Mouse (Mus musculus): ENCODE data around the gene Nostrin. TPM values are rescaled to one million over a fixed set of nuclear protein-coding genes. Genes with fewer than 3 reads are reported as not detected.

Nostrin gene
- total RNA-seq, 2 experiments from 2014 or later = 1.2 to 2.1 TPM

DNA sequence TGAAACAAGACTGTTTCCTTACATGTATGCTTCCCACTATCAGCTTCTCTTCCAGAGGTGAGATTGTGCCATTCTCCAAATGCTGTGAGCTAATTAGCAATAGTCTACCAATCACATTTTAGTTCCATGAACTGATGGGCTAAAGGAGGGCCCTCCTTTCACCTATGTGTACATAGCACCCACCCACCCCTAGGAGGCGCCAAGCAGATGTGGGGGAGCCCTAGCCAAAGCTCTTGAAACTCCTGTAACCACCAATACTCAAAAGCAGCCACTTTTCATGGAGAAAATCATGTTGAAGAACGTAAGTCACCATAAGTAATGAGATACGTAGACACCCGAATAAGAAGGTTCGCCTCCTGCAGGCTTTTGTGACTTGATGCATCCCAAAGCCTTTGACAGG, 23.0 kb upstream of the Nostrin start:
- intact Hi-C loops (cut with DNase I) = no loop called here
- Histone ChIP-seq H3K27ac (no peak overlapping the region), H3K4me3 (no peak overlapping the region)
- DNase-seq = no peak
- peak; percentile 51 for TF ChIP-seq CTCF (IDR thresholded peaks at IDR 0.05)

DNA sequence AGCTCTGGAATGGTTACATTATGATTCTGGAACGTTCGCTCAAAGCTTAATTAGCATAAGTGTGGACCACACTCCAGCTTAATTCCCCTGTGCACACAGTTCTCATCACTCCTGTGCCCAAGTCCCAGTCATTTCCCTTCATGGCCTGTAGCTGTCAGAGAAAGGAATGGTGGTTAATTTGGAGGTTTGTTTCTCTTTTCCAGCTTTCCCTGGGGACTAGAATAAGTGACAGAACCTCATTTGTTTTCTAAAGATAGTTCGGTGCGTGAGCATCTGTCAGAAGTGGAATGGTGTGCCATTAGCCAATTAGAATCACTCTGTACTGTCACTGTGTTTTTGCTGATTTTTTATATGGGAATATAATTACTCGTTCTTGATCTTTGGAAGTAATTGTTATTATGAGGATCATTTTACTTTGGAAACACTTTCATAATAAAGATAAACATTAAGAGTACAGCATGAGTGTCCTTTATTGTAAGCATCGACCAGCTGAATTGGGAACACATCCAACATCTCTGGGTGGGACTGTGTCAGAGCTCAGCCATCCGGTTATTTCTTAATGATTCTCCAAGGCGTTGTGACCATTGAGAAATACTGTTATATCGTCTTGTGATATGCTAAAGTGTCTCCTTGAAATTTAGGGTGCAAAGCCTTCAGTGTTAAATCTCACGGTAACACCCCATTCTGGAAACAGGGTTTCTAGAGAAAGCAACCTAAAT, 21.6 kb upstream of the Nostrin start:
- DNase-seq = no peak
- intact Hi-C loops (cut with DNase I) = no loop called here
- no peak overlapping the region for H3K4me3 ChIP-seq

DNA sequence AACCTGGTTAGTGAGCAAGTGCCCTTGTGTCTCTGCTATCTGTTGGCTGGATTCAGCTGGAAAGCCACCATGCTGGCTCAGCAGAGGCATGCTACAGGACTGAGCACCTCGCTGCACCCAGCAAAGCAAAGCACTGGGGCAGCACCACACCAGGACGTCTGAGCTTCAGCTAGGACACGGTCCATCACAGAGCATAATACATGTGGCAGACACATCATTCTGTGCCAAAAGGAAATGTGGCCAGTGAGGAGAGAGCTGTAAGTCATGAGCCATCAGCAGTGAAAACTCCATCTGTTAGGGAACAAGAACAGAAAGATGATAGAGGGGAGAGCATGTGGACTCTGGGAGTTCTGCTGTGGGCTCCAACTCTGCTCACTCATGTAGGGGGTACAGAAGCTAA, 19.7 kb upstream of the Nostrin start:
- DNase-seq = no peak
- H3K27ac ChIP-seq = no peak overlapping the region
- no peak for TF ChIP-seq CTCF (IDR thresholded peaks at IDR 0.05)
- no peak overlapping the region for H3K4me3 ChIP-seq
- intact Hi-C loops (cut with DNase I) = no loop called here

More for the DNA sequence above, 21.6 kb upstream of the Nostrin start:
- no peak overlapping the region for H3K27ac ChIP-seq
- TF ChIP-seq CTCF (IDR thresholded peaks at IDR 0.05) = no peak

DNA sequence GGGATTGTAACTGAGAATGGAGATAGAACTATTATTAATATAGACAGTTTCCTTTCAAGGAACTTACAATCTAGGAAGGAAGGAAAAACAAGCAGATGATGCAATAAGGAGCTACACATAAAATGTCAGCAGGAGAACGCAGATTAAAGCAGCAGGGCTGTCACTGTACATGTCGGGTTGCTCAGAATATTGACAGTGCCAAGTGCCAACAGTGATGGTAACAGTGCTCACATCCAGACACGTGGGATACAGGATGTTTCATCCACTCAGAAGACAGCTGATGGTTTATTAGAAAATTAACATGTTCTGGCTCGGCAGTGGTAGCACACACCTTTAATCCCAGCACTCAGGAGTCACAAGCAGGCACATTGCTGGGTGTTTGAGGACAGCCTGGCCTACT, 18.8 kb upstream of the Nostrin start:
- no peak overlapping the region for H3K4me3 ChIP-seq
- intact Hi-C loops (cut with DNase I) = no loop called here
- no peak for DNase-seq
- TF ChIP-seq CTCF (IDR thresholded peaks at IDR 0.05) = no peak
- no peak overlapping the region for H3K27ac ChIP-seq

DNA sequence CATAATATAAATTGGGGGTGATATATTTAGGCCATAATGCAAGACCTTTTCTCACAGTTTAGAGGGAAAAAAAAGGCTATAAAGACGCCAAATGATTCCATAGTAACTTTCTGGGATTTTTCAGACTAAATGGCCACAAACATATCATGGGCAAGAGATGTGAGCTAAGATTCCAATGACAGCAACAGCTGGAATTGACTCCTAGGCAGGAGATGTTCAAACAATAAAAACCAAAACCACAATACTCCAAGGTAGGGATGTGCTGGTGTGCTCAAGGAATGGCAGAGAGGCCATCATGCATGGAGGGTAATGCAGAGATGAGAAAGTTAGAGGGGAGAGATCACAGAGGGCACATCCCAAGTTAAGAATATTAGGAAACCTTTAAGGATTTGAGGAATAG, 16.6 kb upstream of the Nostrin start:
- no peak overlapping the region for H3K27ac ChIP-seq
- intact Hi-C loops (cut with DNase I) = no loop called here
- H3K4me3 ChIP-seq = no peak overlapping the region
- DNase-seq = no peak
- TF ChIP-seq CTCF (IDR thresholded peaks at IDR 0.05) = no peak

DNA sequence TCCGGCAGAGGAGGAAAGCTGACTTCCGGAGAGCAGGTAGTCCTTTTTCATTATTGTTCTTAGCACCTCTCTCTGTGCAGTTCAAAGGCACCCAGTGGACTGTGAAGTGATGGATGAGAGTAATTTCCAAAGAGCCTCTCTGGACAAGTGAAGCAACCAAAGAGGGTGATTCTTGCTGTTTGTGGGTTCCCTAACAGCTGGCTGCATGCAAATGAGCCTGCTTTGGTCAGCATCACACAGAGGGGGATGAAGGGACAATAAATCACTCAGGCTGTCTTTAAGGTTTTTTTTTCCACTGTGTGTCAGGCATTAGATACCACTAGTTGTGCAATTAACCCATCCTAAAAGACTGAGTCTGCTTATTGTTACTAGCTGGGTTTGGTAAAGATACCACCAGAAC, 15.9 kb upstream of the Nostrin start:
- intact Hi-C loops (cut with DNase I) = no loop called here
- no peak for DNase-seq
- Histone ChIP-seq H3K4me3 (no peak overlapping the region), H3K27ac (no peak overlapping the region)
- no peak for TF ChIP-seq CTCF (IDR thresholded peaks at IDR 0.05)

DNA sequence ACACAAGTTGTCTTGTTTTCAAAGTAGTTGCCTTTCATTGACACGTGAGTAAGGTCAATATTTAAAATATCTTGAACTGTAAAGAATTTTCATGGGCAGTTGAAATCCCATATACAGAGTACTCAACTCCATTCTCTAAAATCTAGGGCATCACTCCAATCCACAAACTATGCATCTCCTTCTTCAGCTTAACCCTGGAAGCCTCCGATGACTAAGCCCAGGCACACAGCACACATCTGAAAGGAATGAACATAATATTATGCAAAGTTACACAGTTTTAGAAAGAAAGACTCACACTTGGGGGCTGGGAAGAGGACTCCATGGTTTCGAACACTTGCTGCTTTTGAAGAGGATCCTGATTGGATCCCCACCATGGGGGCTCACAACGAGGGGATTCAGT, 13.9 kb upstream of the Nostrin start:
- no peak overlapping the region for H3K4me3 ChIP-seq
- intact Hi-C loops (cut with DNase I) = no loop called here
- no peak for DNase-seq
- TF ChIP-seq CTCF (IDR thresholded peaks at IDR 0.05) = no peak
- no peak overlapping the region for H3K27ac ChIP-seq

DNA sequence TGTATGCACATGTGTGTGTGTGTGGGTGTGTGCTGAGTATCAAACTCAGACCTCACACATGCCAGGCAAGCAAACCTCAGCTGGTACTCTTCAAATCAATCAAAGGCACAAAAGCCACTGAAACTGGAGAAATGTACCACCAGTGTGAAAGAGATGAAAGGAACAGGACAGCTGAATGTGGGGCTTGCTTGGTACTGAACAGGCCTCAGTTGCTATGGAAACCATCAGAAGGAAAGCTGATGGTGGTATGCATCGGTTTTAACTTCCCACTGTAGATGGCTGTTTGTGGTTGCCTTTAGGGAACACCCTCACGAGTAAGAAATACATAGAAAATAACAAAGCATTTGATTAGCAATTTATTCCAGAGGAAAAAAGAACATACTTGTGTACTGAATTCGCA, 10.2 kb upstream of the Nostrin start:
- TF ChIP-seq CTCF (IDR thresholded peaks at IDR 0.05) = no peak
- Histone ChIP-seq H3K4me3 (no peak overlapping the region), H3K27ac (no peak overlapping the region)
- DNase-seq = no peak
- intact Hi-C loops (cut with DNase I) = no loop called here

DNA sequence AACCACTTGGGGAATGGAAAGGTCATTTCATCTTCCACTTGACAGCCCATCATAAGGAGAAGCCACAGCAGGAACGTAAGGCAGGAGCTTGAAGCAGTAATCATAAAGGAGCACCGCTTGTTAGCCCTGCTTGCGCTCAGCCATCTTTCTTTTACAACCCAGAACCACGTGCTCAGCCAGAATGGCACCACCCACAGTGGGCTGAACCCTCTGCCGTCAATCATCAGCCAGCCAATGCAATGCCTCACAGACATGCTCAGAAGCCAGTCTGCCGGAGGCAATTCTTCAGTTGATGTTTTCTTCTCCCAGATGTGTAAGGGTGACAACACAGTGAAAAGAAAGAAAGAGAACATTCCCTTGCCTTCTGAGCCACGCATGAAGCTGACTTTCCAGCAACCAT, 7.3 kb upstream of the Nostrin start:
- Histone ChIP-seq H3K27ac (no peak overlapping the region), H3K4me3 (no peak overlapping the region)
- no peak for DNase-seq
- intact Hi-C loops (cut with DNase I) = no loop called here
- no peak for TF ChIP-seq CTCF (IDR thresholded peaks at IDR 0.05)

DNA sequence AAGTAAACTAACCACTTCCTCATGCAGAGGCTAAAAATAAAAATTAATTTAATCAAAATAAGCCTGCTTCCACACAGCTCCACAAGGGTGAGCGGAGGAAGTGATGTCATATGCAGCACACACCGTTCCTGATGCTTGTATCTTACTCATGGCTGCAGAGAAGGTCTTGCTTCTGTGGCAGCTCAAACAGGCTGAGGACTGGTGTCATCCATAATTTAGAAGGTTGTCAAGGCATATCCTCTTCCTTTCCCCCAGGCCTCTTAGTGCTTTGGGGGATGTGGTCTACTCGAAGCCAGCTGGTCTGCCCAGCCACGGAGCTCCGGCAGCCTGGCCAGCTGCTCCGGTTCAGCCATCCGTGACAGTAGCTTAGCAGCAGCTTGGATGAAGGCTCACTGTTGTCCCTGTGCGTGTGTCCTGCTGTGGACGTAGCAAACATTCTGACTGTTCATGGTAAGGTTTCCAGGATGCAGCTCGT, 6.6 kb upstream of the Nostrin start:
- DNase-seq = no peak
- Histone ChIP-seq H3K27ac (peak overlapping the region; percentile 32), H3K4me3 (peak overlapping the region; percentile 40)
- no peak for TF ChIP-seq CTCF (IDR thresholded peaks at IDR 0.05)
- intact Hi-C loops (cut with DNase I) = no loop called here

DNA sequence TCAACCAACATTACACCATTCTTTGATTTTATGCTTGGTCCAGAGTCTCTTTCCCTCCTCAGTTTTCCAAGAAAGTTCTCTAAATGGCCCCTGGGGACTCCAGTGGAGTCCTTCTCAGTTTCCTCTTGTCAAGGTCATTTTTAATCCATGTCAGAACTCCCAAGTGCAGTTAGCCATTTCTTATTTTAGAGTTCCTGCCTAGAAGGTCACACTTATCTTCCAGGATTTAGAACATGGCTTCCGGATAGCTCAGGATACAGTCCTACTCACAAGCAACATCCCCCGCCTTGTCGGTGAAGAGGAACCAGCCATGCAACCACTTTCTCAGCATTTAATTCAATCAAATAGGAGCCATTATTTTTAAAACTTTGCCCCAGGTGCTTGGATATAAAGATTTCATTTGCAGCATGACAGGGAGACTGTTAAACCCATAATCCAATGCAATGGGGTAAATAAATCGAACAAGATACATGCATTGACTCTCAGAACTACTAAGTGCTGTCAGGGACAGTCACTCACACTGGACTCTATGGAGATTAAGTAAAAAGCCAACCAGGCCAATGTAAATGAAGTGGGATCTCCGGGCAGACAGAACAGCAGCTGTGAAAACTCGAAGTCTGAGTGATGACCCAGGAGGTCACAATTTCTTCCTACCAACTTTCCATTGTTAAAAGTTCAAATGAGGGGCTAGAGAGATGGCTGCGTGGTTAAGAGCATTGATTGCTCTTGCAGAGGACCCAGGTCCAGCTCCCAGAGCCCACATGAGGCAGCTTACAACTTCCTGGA, 6.0 kb upstream of the Nostrin start:
- Histone ChIP-seq H3K4me3 (no peak overlapping the region), H3K27ac (peak overlapping the region; percentile 32)
- intact Hi-C loops (cut with DNase I) = no loop called here
- no peak for DNase-seq
- no peak for TF ChIP-seq CTCF (IDR thresholded peaks at IDR 0.05)

DNA sequence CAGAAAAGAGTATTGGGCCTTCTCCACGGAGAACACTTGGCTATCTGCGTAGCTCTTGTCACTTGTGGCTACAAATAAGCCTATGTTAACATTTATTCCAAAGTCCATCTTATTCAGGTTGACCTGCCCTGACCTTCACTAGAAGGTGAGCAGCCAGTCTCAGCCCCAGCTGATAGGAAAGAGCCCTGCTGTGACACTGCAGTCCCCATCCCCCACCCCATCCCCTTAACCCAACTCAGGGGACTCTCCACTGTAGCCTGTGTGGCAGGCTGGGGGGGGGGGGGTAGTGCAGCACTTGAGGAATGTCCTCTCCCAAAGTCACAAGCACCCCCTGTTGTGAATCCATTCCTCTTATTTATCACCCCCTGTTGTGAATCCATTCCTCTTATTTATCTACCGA, 3.6 kb upstream of the Nostrin start:
- no peak for TF ChIP-seq CTCF (IDR thresholded peaks at IDR 0.05)
- Histone ChIP-seq H3K27ac (no peak overlapping the region), H3K4me3 (no peak overlapping the region)
- no peak for DNase-seq
- intact Hi-C loops (cut with DNase I) = no loop called here

DNA sequence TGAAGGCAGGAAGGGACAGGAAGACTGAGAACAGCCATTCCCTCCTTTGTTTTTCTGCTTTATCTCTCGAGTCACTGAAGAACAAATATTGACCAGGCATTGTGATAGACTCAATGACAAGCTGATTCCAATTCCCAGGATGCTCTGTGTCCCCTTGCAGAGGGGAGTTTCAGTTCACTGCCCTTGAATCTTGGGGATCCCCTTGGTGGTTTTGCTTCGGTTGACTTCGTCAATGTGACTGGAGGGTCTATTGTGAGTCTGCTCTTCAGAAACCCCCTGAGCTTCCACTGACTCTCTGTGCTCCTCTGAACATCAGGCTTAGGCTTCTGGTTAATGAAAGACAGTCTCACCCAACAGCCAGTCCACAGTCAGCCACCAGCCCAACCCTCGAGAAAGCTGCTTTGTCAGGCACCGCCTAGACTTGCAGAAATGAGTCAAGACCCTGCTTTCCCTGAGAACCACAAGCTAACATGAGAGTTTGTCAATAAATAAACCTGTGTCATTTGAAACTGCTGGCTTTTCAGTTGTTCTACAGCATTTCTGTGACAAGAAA, 3.0 kb upstream of the Nostrin start:
- no peak for DNase-seq
- intact Hi-C loops (cut with DNase I) = no loop called here

More for the DNA sequence above, 3.0 kb upstream of the Nostrin start:
- Histone ChIP-seq H3K4me3 (no peak overlapping the region), H3K27ac (no peak overlapping the region)
- no peak for TF ChIP-seq CTCF (IDR thresholded peaks at IDR 0.05)

Measured in gastrocnemius, adult 2 months (tissue).